Mouse (Mus musculus) intestine, postnatal 0 days (tissue): ENCODE results near the gene Maml3. TPM values are rescaled to one million over a fixed set of nuclear protein-coding genes. Genes with fewer than 3 reads are reported as not detected.

Experiments
- ATAC-seq: fragments of 200-750 bp; cut with Nextera tagmentation; 2 replicates; pipeline ENCODE4 v1.8.0; 2017; ENCODE audit warnings: mild to moderate bottlenecking, moderate TSS enrichment, moderate library complexity
- H3K27ac ChIP-seq: fragments of 300-500 bp; sonication (generic); 2 replicates; pipeline ENCODE4 v1.5.1; 2014; ENCODE audit warnings: mild to moderate bottlenecking, low read depth, low read length, moderate library complexity
- H3K27me3 ChIP-seq: fragments of 300-500 bp; sonication (generic); replicated peaks from 2 replicates; pipeline ENCODE4 v1.6.1; 2014; ENCODE audit warnings: low read length, mixed read lengths; ENCODE audit not compliant: control insufficient read depth, insufficient read depth
- H3K36me3 ChIP-seq: fragments of 300-500 bp; sonication (generic); 2 replicates; pipeline ENCODE4 v1.6.1; 2014; ENCODE audit warnings: mild to moderate bottlenecking, moderate library complexity; ENCODE audit not compliant: control insufficient read depth, insufficient read depth
- H3K4me1 ChIP-seq: fragments of 300-500 bp; sonication (generic); replicated peaks from 2 replicates; pipeline ENCODE4 v1.6.1; 2014; ENCODE audit warnings: antibody characterized with exemption, low read length, mixed read lengths; ENCODE audit not compliant: control insufficient read depth, insufficient read depth
- H3K4me2 ChIP-seq: fragments of 300-500 bp; sonication (generic); replicated peaks from 2 replicates; pipeline ENCODE4 v1.6.1; 2014; ENCODE audit warnings: low read depth, mild to moderate bottlenecking, moderate library complexity
- H3K4me3 ChIP-seq: fragments of 300-500 bp; sonication (generic); 2 replicates; pipeline ENCODE4 v1.5.1; 2014; ENCODE audit warnings: low read depth, low read length
- H3K9ac ChIP-seq: fragments of 300-500 bp; sonication (generic); 2 replicates; pipeline ENCODE4 v1.6.1; 2014; ENCODE audit warnings: mild to moderate bottlenecking, low read depth, low read length
- H3K9me3 ChIP-seq: fragments of 300-500 bp; sonication (generic); 2 replicates; pipeline ENCODE4 v1.6.1; 2016; ENCODE audit warnings: mixed run types; ENCODE audit not compliant: control insufficient read depth
- CTCF ChIP-seq: sonication (generic); IDR thresholded peaks from 2 replicates; pipeline ENCODE4 v1.5.1; 2016; ENCODE audit warnings: low read depth, mild to moderate bottlenecking, control low read depth, antibody characterized with exemption, moderate library complexity
- WGBS: fragments of 180-500 bp; shearing (Covaris S2); extraction: QIAGEN DNeasy Blood & Tissue Kit; methylation state at CpG from one replicate; pipeline ENCODE4 v1.1.7; 2014; 5-methylcytosine and 5-hydroxymethylcytosine counted together
- polyA plus RNA-seq: library from polyadenylated mRNA; unstranded; fragments of >200 nt; fragmentation: Nextera tagmentation; extraction: Ambion mirVana; gene quantifications from 2 replicates; pipeline ENCODE4 v1.2.1, GENCODE M21; 2015

The Maml3 gene
- polyA plus RNA-seq, 1 experiment from 2014 or later = 2.0 TPM

- Histone ChIP-seq H3K27me3 (no peaks in the 10 kb centered on the region), H3K9me3 (no peaks in the 10 kb centered on the region), H3K36me3 (no peaks in the 10 kb centered on the region), H3K4me1 (peaks cover 11% of the 10 kb centered on the region; the same call in 1 of the 2 replicates), H3K9ac (no peak overlapping the region), H3K4me2 (no peak overlapping the region), H3K27ac (no peak overlapping the region), H3K4me3 (no peak overlapping the region)
- no peak for ATAC-seq
- WGBS = 88% methylated on average over 4 of the region's 4 CpGs
- no peak for TF ChIP-seq CTCF
Measured at GRCm38 (mm10) chr3:51875629-51876028, 229.2 kb downstream of the Maml3 start.

GRCm38 (mm10) chr3:51874252-51874651 lies 230.6 kb downstream of the Maml3 start:
- 30% methylated on average over 3 of the region's 3 CpGs for WGBS
- Histone ChIP-seq H3K4me3 (no peak overlapping the region), H3K4me1 (peaks cover 11% of the 10 kb centered on the region; the same call in 1 of the 2 replicates), H3K36me3 (no peaks in the 10 kb centered on the region), H3K27me3 (no peaks in the 10 kb centered on the region), H3K9me3 (no peaks in the 10 kb centered on the region), H3K4me2 (peak overlapping the region; percentile 25; the same call in 1 of the 2 replicates), H3K9ac (no peak overlapping the region), H3K27ac (no peak overlapping the region)
- ATAC-seq = peak; percentile 57; the same call in 1 of the 2 replicates
- TF ChIP-seq CTCF = no peak

- peaks cover 11% of the 10 kb centered on the region; the same call in 1 of the 2 replicates for H3K4me1 ChIP-seq
Measured at GRCm38 (mm10) chr3:51872771-51873170, 232.1 kb downstream of the Maml3 start.

GRCm38 (mm10) chr3:51871346-51871745 lies 233.5 kb downstream of the Maml3 start:
- Histone ChIP-seq H3K9me3 (no peaks in the 10 kb centered on the region), H3K27me3 (no peaks in the 10 kb centered on the region), H3K36me3 (no peaks in the 10 kb centered on the region), H3K9ac (no peak overlapping the region), H3K4me1 (peaks cover 11% of the 10 kb centered on the region; the same call in 1 of the 2 replicates), H3K4me3 (no peak overlapping the region), H3K27ac (no peak overlapping the region), H3K4me2 (no peak overlapping the region)
- no peak for ATAC-seq
- 61% methylated on average over 4 of the region's 4 CpGs for WGBS
- TF ChIP-seq CTCF = no peak

More at GRCm38 (mm10) chr3:51872771-51873170, 232.1 kb downstream of the Maml3 start:
- Histone ChIP-seq H3K9ac (no peak overlapping the region), H3K4me2 (no peak overlapping the region), H3K4me3 (no peak overlapping the region), H3K27me3 (no peaks in the 10 kb centered on the region), H3K36me3 (no peaks in the 10 kb centered on the region), H3K27ac (no peak overlapping the region), H3K9me3 (no peaks in the 10 kb centered on the region)
- no peak for ATAC-seq
- no peak for TF ChIP-seq CTCF
- WGBS = 59% methylated on average over 4 of the region's 4 CpGs

- Histone ChIP-seq H3K4me2 (no peak overlapping the region), H3K9me3 (no peaks in the 10 kb centered on the region), H3K9ac (no peak overlapping the region), H3K4me1 (peaks cover 11% of the 10 kb centered on the region; the same call in 1 of the 2 replicates), H3K4me3 (no peak overlapping the region), H3K27ac (no peak overlapping the region), H3K36me3 (no peaks in the 10 kb centered on the region), H3K27me3 (no peaks in the 10 kb centered on the region)
- ATAC-seq = no peak
- TF ChIP-seq CTCF = no peak
- 76% methylated on average over 6 of the region's 6 CpGs for WGBS
Measured at GRCm38 (mm10) chr3:51869980-51870379, 234.9 kb downstream of the Maml3 start.

GRCm38 (mm10) chr3:51868857-51869256 lies 236.0 kb downstream of the Maml3 start:
- peak overlapping the region; percentile 42; the same call in 1 of the 2 replicates for H3K27ac ChIP-seq
- peak overlapping the region; percentile 21; the same call in 1 of the 2 replicates for H3K4me2 ChIP-seq
- no peaks in the 10 kb centered on the region for H3K27me3 ChIP-seq
- H3K9me3 ChIP-seq = no peaks in the 10 kb centered on the region
- TF ChIP-seq CTCF = no peak
- WGBS = 10% methylated on average over 5 of the region's 5 CpGs
- peaks cover 6% of the 10 kb centered on the region for H3K4me1 ChIP-seq
- no peak overlapping the region for H3K9ac ChIP-seq
- ATAC-seq = no peak
- H3K36me3 ChIP-seq = no peaks in the 10 kb centered on the region
- no peak overlapping the region for H3K4me3 ChIP-seq

- ATAC-seq = no peak
- Histone ChIP-seq H3K4me3 (no peak overlapping the region), H3K4me1 (no peaks in the 10 kb centered on the region; the same call in 1 of the 2 replicates), H3K9me3 (no peaks in the 10 kb centered on the region), H3K36me3 (no peaks in the 10 kb centered on the region), H3K9ac (no peak overlapping the region), H3K27ac (no peak overlapping the region), H3K27me3 (no peaks in the 10 kb centered on the region), H3K4me2 (no peak overlapping the region)
- TF ChIP-seq CTCF = no peak
- WGBS = 84% methylated on average over 5 of the region's 5 CpGs
Measured at GRCm38 (mm10) chr3:51866446-51866845, 238.4 kb downstream of the Maml3 start.
